ENCODE assay signal across 18 mouse cellular contexts in genomic region chr1:135813071-135813470, GRCm38 (mm10). TPM values are rescaled to one million over a fixed set of nuclear protein-coding genes. Genes with fewer than 3 reads are reported as not detected.
A peak's percentile ranks its signal among the peaks of the same experiment; 100 is the strongest.
DNase-seq lines count a peak whose midpoint lies in the region; ATAC-seq and TF ChIP-seq lines count a peak whose summit lies in the region.
"Had no signal": no experiment of that assay in that cellular context is flagged by ENCODE, and none has a peak within 500 bp of the region (broad histone marks: within the 10 kb centered on the region; RNA-seq: fewer than 3 reads in every experiment).

No protein-coding gene starts in this region.

- H3K9me3 ChIP-seq in forebrain, embryonic 14.5 days (replicated peaks; ENCODE audit: control insufficient read depth, low read length), result no peaks in the 10 kb centered on the region
- no peaks in the 10 kb centered on the region for H3K9me3 ChIP-seq in forebrain, embryonic 11.5 days (ENCODE audit: control insufficient read depth, low read length)
- H3K9me3 ChIP-seq in heart, postnatal 0 days (replicated peaks; ENCODE audit: control insufficient read depth, low read length), result no peaks in the 10 kb centered on the region
- H3K9me3 ChIP-seq in neural tube, embryonic 14.5 days (ENCODE audit: control insufficient read depth, low read length), result no peaks in the 10 kb centered on the region
- H3K9me3 ChIP-seq in stomach, postnatal 0 days (ENCODE audit: control insufficient read depth, low read length), result no peaks in the 10 kb centered on the region
- H3K9me3 ChIP-seq: forebrain, embryonic 12.5 days had no signal

- H3K4me3 ChIP-seq in forebrain, embryonic 14.5 days (ENCODE audit: low read depth, low read length), result no peak overlapping the region
- H3K4me3 ChIP-seq in forebrain, embryonic 11.5 days (ENCODE audit: low read depth, low read length), result no peak overlapping the region
- no peak overlapping the region for H3K4me3 ChIP-seq in heart, postnatal 0 days (ENCODE audit: low read depth, low read length)
- no peak overlapping the region for H3K4me3 ChIP-seq in neural tube, embryonic 14.5 days (ENCODE audit: low read depth, low read length)
- H3K4me3 ChIP-seq in stomach, postnatal 0 days (ENCODE audit: low read depth, low read length), result no peak overlapping the region
- H3K4me3 ChIP-seq: forebrain, embryonic 12.5 days; midbrain, embryonic 10.5 days had no signal

- peak; percentile 47; the same call in 1 of the 2 replicates for ATAC-seq in forebrain, embryonic 14.5 days
- no peak for ATAC-seq in forebrain, embryonic 11.5 days (replicated peaks; ENCODE audit: low FRiP score)
- peak; percentile 18 for ATAC-seq in heart, postnatal 0 days (ENCODE audit: insufficient read depth, low read depth)
- ATAC-seq in neural tube, embryonic 14.5 days (ENCODE audit: low read depth), result peak; percentile 28; the same call in 1 of the 2 replicates
- ATAC-seq in stomach, postnatal 0 days (ENCODE audit: low FRiP score, low TSS enrichment), result peak; percentile 31
- ATAC-seq: activated CD4-positive, CD25-positive, alpha-beta regulatory T cell, adult 4 months had no signal

- 42% methylated on average over 4 of the region's 4 CpGs for WGBS in forebrain, embryonic 14.5 days
- WGBS in forebrain, embryonic 11.5 days, result 77% methylated on average over 4 of the region's 4 CpGs
- 36% methylated on average over 4 of the region's 4 CpGs for WGBS in heart, postnatal 0 days
- 70% methylated on average over 4 of the region's 4 CpGs for WGBS in neural tube, embryonic 14.5 days
- WGBS in stomach, postnatal 0 days, result 47% methylated on average over 4 of the region's 4 CpGs

- H3K36me3 ChIP-seq in forebrain, embryonic 14.5 days (ENCODE audit: control insufficient read depth, insufficient read depth, low read length), result no peaks in the 10 kb centered on the region
- H3K36me3 ChIP-seq in forebrain, embryonic 11.5 days (ENCODE audit: control insufficient read depth, insufficient read depth, low read length), result no peaks in the 10 kb centered on the region
- peaks cover 28% of the 10 kb centered on the region for H3K36me3 ChIP-seq in heart, postnatal 0 days (replicated peaks; ENCODE audit: control insufficient read depth, insufficient read depth, low read length)
- H3K36me3 ChIP-seq in neural tube, embryonic 14.5 days (ENCODE audit: control insufficient read depth, insufficient read depth, low read length), result no peaks in the 10 kb centered on the region
- no peaks in the 10 kb centered on the region for H3K36me3 ChIP-seq in stomach, postnatal 0 days (ENCODE audit: control insufficient read depth, insufficient read depth, low read length)
- H3K36me3 ChIP-seq: forebrain, embryonic 12.5 days; midbrain, embryonic 10.5 days had no signal

- H3K27ac ChIP-seq in forebrain, embryonic 14.5 days (ENCODE audit: low read depth, low read length), result no peak overlapping the region
- no peak overlapping the region for H3K27ac ChIP-seq in forebrain, embryonic 11.5 days (ENCODE audit: low read depth, low read length)
- H3K27ac ChIP-seq in heart, postnatal 0 days (ENCODE audit: low read depth), result peak overlapping the region; percentile 87
- no peak overlapping the region for H3K27ac ChIP-seq in neural tube, embryonic 14.5 days (ENCODE audit: low read depth, low read length)
- H3K27ac ChIP-seq in stomach, postnatal 0 days (replicated peaks), result peak overlapping the region; percentile 93
- H3K27ac ChIP-seq: forebrain, embryonic 12.5 days; midbrain, embryonic 10.5 days had no signal

- no peak overlapping the region for H3K4me2 ChIP-seq in forebrain, embryonic 14.5 days (ENCODE audit: low read length)
- no peak overlapping the region for H3K4me2 ChIP-seq in forebrain, embryonic 11.5 days (ENCODE audit: low read depth, low read length, severe bottlenecking)
- no peak overlapping the region for H3K4me2 ChIP-seq in heart, postnatal 0 days (ENCODE audit: low read depth, low read length)
- no peak overlapping the region for H3K4me2 ChIP-seq in neural tube, embryonic 14.5 days (ENCODE audit: low read depth, low read length)
- peak overlapping the region; percentile 17; the same call in 1 of the 2 replicates for H3K4me2 ChIP-seq in stomach, postnatal 0 days (replicated peaks; ENCODE audit: low read depth)
- H3K4me2 ChIP-seq: forebrain, embryonic 12.5 days had no signal

- H3K27me3 ChIP-seq in forebrain, embryonic 14.5 days (replicated peaks; ENCODE audit: control insufficient read depth, insufficient read depth, low read length), result peaks cover 17% of the 10 kb centered on the region
- peaks cover 18% of the 10 kb centered on the region for H3K27me3 ChIP-seq in forebrain, embryonic 11.5 days (ENCODE audit: control insufficient read depth, insufficient read depth, low read length)
- peaks cover 10% of the 10 kb centered on the region; the same call in 1 of the 2 replicates for H3K27me3 ChIP-seq in heart, postnatal 0 days (ENCODE audit: control insufficient read depth, insufficient read depth, low read length)
- peaks cover 7% of the 10 kb centered on the region for H3K27me3 ChIP-seq in neural tube, embryonic 14.5 days (ENCODE audit: control insufficient read depth, insufficient read depth, low read length)
- H3K27me3 ChIP-seq in stomach, postnatal 0 days (ENCODE audit: control insufficient read depth, insufficient read depth, low read length), result peaks cover 4% of the 10 kb centered on the region; the same call in 1 of the 2 replicates

- no peak for TF ChIP-seq CTCF in heart, postnatal 0 days (IDR thresholded peaks at IDR 0.05; ENCODE audit: low read depth)
- no peak for TF ChIP-seq CTCF in stomach, postnatal 0 days (IDR thresholded peaks at IDR 0.05; ENCODE audit: low read depth)

- DNase-seq in forebrain, embryonic 14.5 days (ENCODE audit: low spot score), result peak; percentile 44
- no peak for DNase-seq in forebrain, embryonic 11.5 days (ENCODE audit: low spot score)
- DNase-seq in heart, postnatal 0 days (ENCODE audit: low spot score), result no peak
- DNase-seq in heart, adult 11 months, result no peak
- DNase-seq in neural tube, embryonic 10.5 days (ENCODE audit: extremely low spot score, low spot score), result no peak
- DNase-seq in stomach, postnatal 0 days (ENCODE audit: low spot score), result peak; percentile 56
- DNase-seq in adrenal gland, postnatal 14 days, result no peak
- DNase-seq: cerebellum, adult 11-12 months; liver; lung, adult 18-20 months; lung, postnatal 36 days had no signal

- no peak overlapping the region for H3K9ac ChIP-seq in forebrain, embryonic 14.5 days (ENCODE audit: low read length)
- no peak overlapping the region for H3K9ac ChIP-seq in forebrain, embryonic 11.5 days (ENCODE audit: low read length)
- H3K9ac ChIP-seq in heart, postnatal 0 days (replicated peaks; ENCODE audit: low read depth, low read length), result no peak overlapping the region; the same call in 1 of the 2 replicates
- no peak overlapping the region for H3K9ac ChIP-seq in neural tube, embryonic 14.5 days (replicated peaks; ENCODE audit: low read depth, low read length)
- no peak overlapping the region for H3K9ac ChIP-seq in stomach, postnatal 0 days (ENCODE audit: low read length)
- H3K9ac ChIP-seq: forebrain, embryonic 12.5 days had no signal

- TF ChIP-seq EP300 in heart, postnatal 0 days (IDR thresholded peaks at IDR 0.05; ENCODE audit: low read depth), result no peak; the same call in 1 of the 2 replicates
- no peak for TF ChIP-seq EP300 in stomach, postnatal 0 days (optimal IDR thresholded peaks at IDR 0.05)

- H3K4me1 ChIP-seq in forebrain, embryonic 14.5 days (ENCODE audit: control insufficient read depth, insufficient read depth, low read length), result no peaks in the 10 kb centered on the region; the same call in 1 of the 2 replicates
- no peaks in the 10 kb centered on the region for H3K4me1 ChIP-seq in forebrain, embryonic 11.5 days (replicated peaks; ENCODE audit: control insufficient read depth, insufficient read depth, low read length)
- peaks cover 21% of the 10 kb centered on the region for H3K4me1 ChIP-seq in heart, postnatal 0 days (ENCODE audit: control insufficient read depth, insufficient read depth)
- no peaks in the 10 kb centered on the region for H3K4me1 ChIP-seq in neural tube, embryonic 14.5 days (ENCODE audit: control insufficient read depth, insufficient read depth, low read length)
- H3K4me1 ChIP-seq in stomach, postnatal 0 days (replicated peaks; ENCODE audit: control insufficient read depth, insufficient read depth), result peaks cover 7% of the 10 kb centered on the region; the same call in 1 of the 2 replicates

RNA-seq across cellular contexts. Expression of gene Lad1, which starts 5.3 kb away (rescaled TPM):
- 0.19 and 0.24 TPM in 2 replicates for polyA plus RNA-seq in forebrain, embryonic 14.5 days (2014; fragmentation: Nextera tagmentation; extraction: Ambion mirVana)
- 0.47 and 0.65 TPM in 2 replicates for polyA plus RNA-seq in forebrain, embryonic 11.5 days (2014; fragmentation: Nextera tagmentation; extraction: Ambion mirVana)
- total RNA-seq in heart, postnatal 0 days (2014; rRNA removed; ENCODE audit: low replicate concordance), result 4.4 and 32.9 TPM in 2 replicates
- polyA plus RNA-seq in heart, postnatal 0 days (2015; fragmentation: Nextera tagmentation; extraction: Ambion mirVana), result 9.1 and 11.1 TPM in 2 replicates
- 0.35 and 0.66 TPM in 2 replicates for polyA plus RNA-seq in neural tube, embryonic 14.5 days (2014; fragmentation: Nextera tagmentation; extraction: Ambion mirVana)
- polyA plus RNA-seq in stomach, postnatal 0 days (2015; fragmentation: Nextera tagmentation; extraction: Ambion mirVana), result 128 and 140 TPM in 2 replicates
- total RNA-seq in adrenal gland, postnatal 14 days (2021), result 0.45 TPM in 1 of 2 replicates, not detected in the other
- total RNA-seq: common myeloid progenitor, adult 5-6 weeks; monocyte, adult 5-6 weeks had no signal

RNA-seq across cellular contexts. Expression of gene Tnnt2, which starts 23.1 kb away (rescaled TPM):
- 0.37 and 0.62 TPM in 2 replicates for polyA plus RNA-seq in forebrain, embryonic 14.5 days (2014; fragmentation: Nextera tagmentation; extraction: Ambion mirVana)
- polyA plus RNA-seq in forebrain, embryonic 11.5 days (2014; fragmentation: Nextera tagmentation; extraction: Ambion mirVana), result 0.25 TPM in 1 of 2 replicates, not detected in the other
- 1,865 and 1,929 TPM in 2 replicates for total RNA-seq in heart, postnatal 0 days (2014; rRNA removed; ENCODE audit: low replicate concordance)
- 13,184 and 14,025 TPM in 2 replicates for polyA plus RNA-seq in heart, postnatal 0 days (2015; fragmentation: Nextera tagmentation; extraction: Ambion mirVana)
- 2.1 TPM in 1 of 2 replicates, not detected in the other for polyA plus RNA-seq in neural tube, embryonic 14.5 days (2014; fragmentation: Nextera tagmentation; extraction: Ambion mirVana)
- polyA plus RNA-seq in stomach, postnatal 0 days (2015; fragmentation: Nextera tagmentation; extraction: Ambion mirVana), result 36.4 and 39.9 TPM in 2 replicates
- total RNA-seq in adrenal gland, postnatal 14 days (2021), result 1.3 and 2.6 TPM in 2 replicates
- total RNA-seq: common myeloid progenitor, adult 5-6 weeks; monocyte, adult 5-6 weeks; neutrophil, adult 5-6 weeks had no signal

RNA-seq across cellular contexts. Expression of gene Tnni1, which starts 33.8 kb away (rescaled TPM):
- 0.39 TPM in 1 of 2 replicates, not detected in the other for polyA plus RNA-seq in forebrain, embryonic 14.5 days (2014; fragmentation: Nextera tagmentation; extraction: Ambion mirVana)
- polyA plus RNA-seq in forebrain, embryonic 11.5 days (2014; fragmentation: Nextera tagmentation; extraction: Ambion mirVana), result 0.65 and 1.1 TPM in 2 replicates
- 4,186 and 4,592 TPM in 2 replicates for total RNA-seq in heart, postnatal 0 days (2014; rRNA removed; ENCODE audit: low replicate concordance)
- polyA plus RNA-seq in heart, postnatal 0 days (2015; fragmentation: Nextera tagmentation; extraction: Ambion mirVana), result 4,392 and 4,399 TPM in 2 replicates
- polyA plus RNA-seq in neural tube, embryonic 14.5 days (2014; fragmentation: Nextera tagmentation; extraction: Ambion mirVana), result 3.2 and 3.4 TPM in 2 replicates
- 4.2 and 6.8 TPM in 2 replicates for polyA plus RNA-seq in stomach, postnatal 0 days (2015; fragmentation: Nextera tagmentation; extraction: Ambion mirVana)
- total RNA-seq in adrenal gland, postnatal 14 days (2021), result 0.34 TPM in 1 of 2 replicates, not detected in the other
- total RNA-seq: common myeloid progenitor, adult 5-6 weeks; monocyte, adult 5-6 weeks; neutrophil, adult 5-6 weeks had no signal
- polyA plus RNA-seq: activated CD4-positive, CD25-positive, alpha-beta regulatory T cell, adult 4 months had no signal

RNA-seq across cellular contexts. Expression of gene Phlda3, which starts 47.2 kb away (rescaled TPM):
- 16.4 and 17.4 TPM in 2 replicates for polyA plus RNA-seq in forebrain, embryonic 14.5 days (2014; fragmentation: Nextera tagmentation; extraction: Ambion mirVana)
- 21.5 and 24.2 TPM in 2 replicates for polyA plus RNA-seq in forebrain, embryonic 11.5 days (2014; fragmentation: Nextera tagmentation; extraction: Ambion mirVana)
- 87.5 and 130 TPM in 2 replicates for total RNA-seq in heart, postnatal 0 days (2014; rRNA removed; ENCODE audit: low replicate concordance)
- 65.5 and 67.2 TPM in 2 replicates for polyA plus RNA-seq in heart, postnatal 0 days (2015; fragmentation: Nextera tagmentation; extraction: Ambion mirVana)
- 38.4 and 40.2 TPM in 2 replicates for polyA plus RNA-seq in neural tube, embryonic 14.5 days (2014; fragmentation: Nextera tagmentation; extraction: Ambion mirVana)
- 91.1 and 92.2 TPM in 2 replicates for polyA plus RNA-seq in stomach, postnatal 0 days (2015; fragmentation: Nextera tagmentation; extraction: Ambion mirVana)
- 44.9 and 49.5 TPM in 2 replicates for total RNA-seq in adrenal gland, postnatal 14 days (2021)

Comparison
In these comparisons a context has a peak if more than half of its experiments do, and no peak if none do; other contexts are left out.
1. DNase-seq: peak in forebrain, embryonic 14.5 days (single experiment) and stomach, postnatal 0 days (single experiment); none in forebrain, embryonic 11.5 days (single experiment), heart, postnatal 0 days (single experiment), heart, adult 11 months (single experiment), neural tube, embryonic 10.5 days (single experiment) and adrenal gland, postnatal 14 days (single experiment).
2. H3K27ac ChIP-seq: peak in heart, postnatal 0 days (single experiment) and stomach, postnatal 0 days (single experiment); none in forebrain, embryonic 14.5 days (single experiment), forebrain, embryonic 11.5 days (single experiment) and neural tube, embryonic 14.5 days (single experiment).
3. RNA of gene Lad1, which starts 5.3 kb away (polyA plus RNA-seq): 128 to 140 TPM in stomach, postnatal 0 days; 9.1 to 11.1 TPM in heart, postnatal 0 days, 0.47 to 0.65 TPM in forebrain, embryonic 11.5 days, 0.35 to 0.66 TPM in neural tube, embryonic 14.5 days and 0.19 to 0.24 TPM in forebrain, embryonic 14.5 days; every median in the first group is over 10 times any median in the second.
4. RNA of gene Tnnt2, which starts 23.1 kb away (polyA plus RNA-seq): 13,184 to 14,025 TPM in heart, postnatal 0 days; 36.4 to 39.9 TPM in stomach, postnatal 0 days, 2.1 TPM in neural tube, embryonic 14.5 days, 0.37 to 0.62 TPM in forebrain, embryonic 14.5 days and 0.25 TPM in forebrain, embryonic 11.5 days; every median in the first group is over 100 times any median in the second.
5. RNA of gene Tnni1, which starts 33.8 kb away (polyA plus RNA-seq): 4,392 to 4,399 TPM in heart, postnatal 0 days; 4.2 to 6.8 TPM in stomach, postnatal 0 days, 3.2 to 3.4 TPM in neural tube, embryonic 14.5 days, 0.65 to 1.1 TPM in forebrain, embryonic 11.5 days and 0.39 TPM in forebrain, embryonic 14.5 days; every median in the first group is over 100 times any median in the second.